Mouse (Mus musculus) ZHBTc4 (cell line): Measurements from ENCODE around the gene Vamp2.
A peak's percentile ranks its signal among the peaks of the same experiment; 100 is the strongest.

Experiments used
- DNase-seq: peaks from one replicate; pipeline ENCODE4 v3.0.0-alpha.2; 2011; ENCODE audit warnings: low read depth, low spot score

Gene Vamp2

DNA sequence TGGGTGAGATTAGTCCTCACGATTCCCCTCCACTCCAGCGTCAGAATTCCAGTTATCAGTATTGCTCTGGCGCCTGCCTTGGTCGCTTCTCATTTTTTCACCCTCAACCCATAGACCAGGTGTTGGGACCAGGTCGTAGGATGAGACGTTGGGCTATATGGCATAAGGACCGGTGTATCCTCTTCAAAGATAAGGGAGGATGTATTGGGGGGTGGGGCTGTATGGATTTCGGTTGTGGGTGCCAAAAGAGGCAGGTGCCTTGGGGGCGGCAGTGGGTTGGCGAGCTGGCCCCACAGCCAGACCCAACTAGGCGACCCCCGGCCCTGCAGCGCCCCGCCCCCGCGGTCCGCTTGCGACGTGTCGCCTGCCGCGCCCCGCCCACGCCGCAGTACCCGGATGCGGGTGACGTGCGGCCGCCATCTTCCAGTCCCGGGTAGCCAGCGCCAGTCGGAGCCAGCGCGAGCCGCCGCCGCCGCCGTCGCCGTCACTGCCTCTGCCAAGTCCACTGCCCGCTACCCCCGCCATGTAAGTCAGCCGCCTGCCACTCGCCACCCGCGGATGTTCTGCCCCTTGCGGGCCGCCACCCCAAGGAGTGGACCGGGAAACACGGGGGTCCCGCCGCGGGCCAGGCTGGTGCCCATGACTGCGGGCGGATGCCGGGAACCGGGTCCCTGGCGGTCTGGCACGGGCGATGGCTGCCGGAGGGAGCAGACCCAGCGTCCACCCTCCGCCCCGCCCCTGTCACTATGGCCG, at the start of gene Vamp2:
Gene Vamp2, plus strand, starts transcription at position 388 of the 753 bp plus-strand sequence.
- peak; percentile 93 for DNase-seq

DNA sequence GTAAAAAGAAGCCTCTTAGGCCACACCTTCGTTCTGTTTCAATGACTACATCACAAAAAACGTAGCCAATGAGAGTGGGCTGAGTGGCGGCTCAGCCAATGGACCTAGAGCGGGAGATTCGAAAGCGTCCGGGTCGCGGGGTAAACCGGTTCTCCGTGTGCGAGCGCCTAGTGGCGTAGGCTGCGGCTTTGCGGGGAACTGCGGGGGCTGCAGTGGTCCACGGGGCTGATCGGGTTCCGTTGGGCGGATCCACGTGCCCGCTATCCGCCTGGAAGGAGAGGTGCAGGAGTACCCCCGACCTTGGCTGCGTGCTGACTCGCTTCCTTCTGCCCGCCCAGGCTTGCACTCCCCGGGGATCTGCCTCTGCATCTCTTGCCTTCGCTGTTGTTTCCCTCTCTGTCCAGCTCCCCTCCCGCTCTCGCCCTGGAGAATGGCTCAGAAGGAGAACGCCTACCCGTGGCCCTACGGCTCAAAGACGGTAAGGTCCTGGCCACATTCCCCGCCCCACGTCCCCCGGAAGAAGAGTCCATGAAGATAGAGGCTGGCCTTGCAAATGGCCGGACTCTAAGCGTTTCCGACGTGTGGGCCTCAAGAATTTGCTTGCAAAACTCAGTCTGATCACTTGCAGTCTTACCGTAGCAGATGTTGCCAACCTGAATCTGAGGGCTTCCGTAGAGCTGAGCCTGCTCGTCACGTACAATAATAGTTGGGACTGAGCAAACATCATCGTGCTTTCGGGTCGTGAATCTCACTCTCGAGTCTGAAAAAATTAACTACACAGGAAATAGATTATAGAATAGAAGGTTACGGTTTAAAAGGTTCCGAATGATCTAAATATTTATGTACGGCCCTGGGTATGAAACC, 42.5 kb upstream of the Vamp2 start, which contains the start of gene Aurkb:
Gene Aurkb, plus strand, starts transcription at position 117 of the 864 bp plus-strand sequence.
- DNase-seq: peak; percentile 94

DNA sequence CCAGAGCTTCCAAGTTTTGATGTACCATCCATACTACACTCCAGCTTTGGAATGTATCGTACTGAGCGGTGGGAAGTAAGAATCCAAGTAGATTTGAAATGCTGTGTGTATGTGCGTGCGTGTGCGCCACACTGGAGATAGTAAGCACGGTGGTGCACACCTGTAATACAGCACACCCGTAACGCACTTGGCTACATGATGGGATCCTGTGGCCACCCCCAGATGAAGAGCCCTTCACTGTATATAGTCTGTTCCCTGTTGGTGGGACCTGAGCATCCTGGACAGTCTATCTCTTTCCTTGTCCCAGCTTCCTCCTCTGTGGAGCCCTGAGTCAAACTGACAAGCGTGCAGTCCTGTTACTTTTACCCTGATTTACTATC, 41.9 kb upstream of the Vamp2 start:
- DNase-seq: no peak

DNA sequence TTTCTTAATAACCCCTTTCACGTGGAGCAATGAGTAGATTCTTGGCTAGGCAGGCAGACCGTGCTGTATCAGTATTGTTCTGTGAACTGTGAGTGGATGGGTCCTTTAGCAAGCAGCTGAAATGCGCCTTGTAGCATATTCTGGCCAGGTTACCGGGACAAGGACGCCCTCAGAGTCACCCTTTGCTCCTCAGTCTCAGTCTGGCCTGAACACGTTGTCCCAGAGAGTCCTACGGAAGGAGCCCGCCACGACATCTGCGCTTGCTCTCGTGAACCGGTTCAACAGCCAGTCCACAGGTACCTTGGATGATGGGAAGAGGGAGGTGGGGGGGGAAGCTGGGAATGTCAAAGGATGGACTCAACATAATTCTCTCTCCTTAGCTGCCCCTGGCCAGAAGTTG, 40.7 kb upstream of the Vamp2 start:
- no peak for DNase-seq

DNA sequence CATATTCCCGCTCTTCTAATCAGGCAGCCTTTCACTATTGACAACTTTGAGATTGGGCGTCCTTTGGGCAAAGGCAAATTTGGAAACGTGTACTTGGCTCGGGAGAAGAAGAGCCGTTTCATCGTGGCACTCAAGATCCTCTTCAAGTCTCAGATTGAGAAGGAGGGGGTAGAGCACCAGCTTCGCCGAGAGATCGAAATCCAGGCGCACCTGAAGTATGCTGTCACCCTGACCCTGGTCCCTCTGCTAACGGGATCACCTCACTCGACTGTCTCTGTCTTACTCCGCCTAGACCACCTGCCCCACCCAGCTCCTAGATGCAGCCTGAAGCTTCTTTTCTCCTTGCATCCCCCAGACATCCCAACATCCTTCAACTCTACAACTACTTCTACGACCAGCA, 40.1 kb upstream of the Vamp2 start:
- DNase-seq: no peak

DNA sequence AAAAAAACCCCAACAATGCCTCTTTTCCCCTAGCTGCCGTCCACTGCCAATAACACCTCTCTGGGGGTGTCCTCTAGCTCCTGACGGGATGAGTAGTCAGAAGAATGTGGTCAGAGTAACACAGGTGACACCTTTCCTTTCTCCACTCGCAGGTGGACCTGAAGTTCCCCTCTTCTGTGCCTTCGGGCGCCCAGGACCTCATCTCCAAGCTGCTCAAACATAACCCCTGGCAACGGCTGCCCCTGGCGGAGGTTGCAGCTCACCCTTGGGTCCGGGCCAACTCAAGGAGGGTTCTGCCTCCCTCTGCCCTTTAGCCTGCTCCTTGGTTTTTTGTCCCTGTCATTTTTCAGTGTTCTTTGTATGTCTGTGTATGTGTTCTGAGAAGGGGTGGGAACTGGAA, 37.5 kb upstream of the Vamp2 start:
- DNase-seq: no peak

DNA sequence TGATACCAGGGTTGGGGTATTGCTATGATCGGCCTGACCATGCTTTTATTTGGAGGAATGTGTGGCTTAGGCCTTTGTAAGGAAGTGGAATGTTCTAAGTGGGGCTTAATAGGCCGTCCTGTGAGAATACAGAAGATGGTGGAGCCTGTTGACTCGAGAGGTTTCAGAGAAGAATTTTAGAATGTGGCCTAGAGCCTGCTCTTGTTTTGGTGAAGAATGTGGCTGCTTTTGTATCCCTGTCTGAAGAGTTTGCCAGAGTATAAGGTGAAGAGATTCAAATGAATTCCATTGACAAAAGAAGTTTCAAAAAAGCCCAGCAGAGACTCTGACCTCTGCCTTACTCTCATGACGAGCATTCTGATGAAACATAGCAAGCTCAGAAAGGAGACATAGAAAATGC, 36.5 kb upstream of the Vamp2 start:
- DNase-seq: no peak

DNA sequence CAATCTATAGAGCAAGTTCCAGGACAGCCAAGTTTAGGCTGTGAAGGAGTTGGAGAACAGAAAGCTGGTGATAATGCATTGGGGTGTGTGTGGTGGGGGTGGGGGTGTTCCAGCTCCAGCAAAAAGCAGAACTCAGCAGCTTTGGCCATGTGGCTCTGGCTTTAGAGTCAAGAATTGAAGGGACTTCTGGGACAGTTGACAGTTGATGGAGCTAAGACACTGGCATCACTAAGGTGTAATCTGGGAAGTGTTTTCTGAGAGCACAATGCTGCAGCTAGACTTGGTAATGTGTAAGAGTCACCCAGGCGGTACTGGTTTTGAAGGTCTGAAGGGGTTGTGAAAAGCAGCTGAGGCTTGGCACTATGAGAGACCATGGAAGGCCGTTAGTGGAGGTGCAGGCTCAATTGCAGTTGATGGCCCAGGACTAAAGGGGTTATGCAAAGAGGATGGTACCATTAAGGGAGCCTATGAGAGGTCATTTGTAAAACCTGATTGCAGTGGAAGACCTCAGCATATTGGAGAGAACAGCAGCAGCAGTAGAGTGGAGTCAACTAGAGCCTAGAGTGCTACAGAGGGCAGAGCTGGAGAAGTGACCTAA, 35.4 kb upstream of the Vamp2 start:
- no peak for DNase-seq

DNA sequence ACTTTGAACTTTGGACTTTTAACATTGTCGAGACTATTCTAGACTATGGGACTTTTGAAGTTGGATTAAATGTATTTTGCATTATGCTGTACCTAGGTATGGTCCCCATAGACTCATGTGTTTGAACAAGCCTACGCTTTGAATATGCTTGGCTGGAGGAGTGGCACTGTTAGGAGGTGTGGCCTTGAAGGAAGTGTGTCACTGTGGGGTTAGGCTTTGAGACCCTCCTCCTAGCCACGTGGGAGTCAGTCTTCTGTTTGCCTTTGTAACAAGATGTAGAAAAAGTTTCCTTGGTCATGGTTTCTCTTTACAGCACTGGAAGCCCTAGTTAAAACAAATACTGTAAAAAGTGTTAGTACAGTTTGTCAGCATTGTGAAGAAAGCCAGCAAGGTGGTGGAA, 34.4 kb upstream of the Vamp2 start:
- peak; percentile 48 for DNase-seq

DNA sequence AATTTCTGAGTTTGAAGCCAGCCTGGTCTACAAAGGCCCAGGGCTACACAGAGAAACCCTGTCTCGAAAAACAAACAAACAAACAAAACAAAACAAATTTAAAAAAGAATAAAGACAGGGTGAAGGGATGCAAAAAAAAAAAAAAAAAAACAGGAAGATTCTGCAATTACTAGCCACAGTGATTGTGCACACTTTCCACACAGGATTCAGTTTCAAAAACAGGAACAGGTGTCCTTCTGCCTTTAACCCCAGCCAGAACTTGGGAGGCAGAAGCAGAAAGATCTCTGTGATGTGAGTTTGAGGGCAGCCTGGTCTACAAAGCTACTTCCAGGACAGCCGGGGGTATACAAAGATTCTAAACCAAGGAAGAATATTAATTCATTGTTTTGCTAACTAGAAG, 30.0 kb upstream of the Vamp2 start:
- no peak for DNase-seq

DNA sequence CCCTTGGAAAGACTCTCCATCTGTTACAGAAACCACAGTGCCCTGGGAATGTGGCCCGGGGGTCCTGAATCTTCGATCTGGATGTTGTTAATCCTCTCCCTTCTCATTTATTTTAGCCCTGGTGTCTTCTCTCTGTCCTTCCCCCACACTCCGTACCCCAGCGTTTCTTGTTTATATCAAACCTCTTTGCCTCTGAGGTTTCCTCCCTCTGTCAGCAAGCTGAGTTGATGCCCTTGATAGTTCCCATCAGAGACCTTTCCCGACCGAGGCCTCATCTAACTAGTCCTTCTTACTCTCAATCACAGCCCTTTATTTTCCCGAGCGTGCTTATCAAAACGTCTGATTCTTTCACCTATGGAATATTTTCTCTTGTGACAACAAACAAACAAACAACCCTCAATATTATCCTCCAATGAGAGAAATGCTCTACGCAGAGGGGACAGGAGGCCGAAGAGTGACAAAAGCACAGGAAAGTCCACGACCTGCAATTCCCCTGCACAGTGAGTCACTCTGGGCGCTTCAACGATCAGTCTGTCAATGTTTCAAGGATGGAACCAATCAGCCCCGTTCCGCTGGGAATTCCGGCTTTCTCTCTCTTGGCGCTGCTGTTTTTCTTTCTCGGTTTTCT, 29.4 kb upstream of the Vamp2 start:
- no peak for DNase-seq

DNA sequence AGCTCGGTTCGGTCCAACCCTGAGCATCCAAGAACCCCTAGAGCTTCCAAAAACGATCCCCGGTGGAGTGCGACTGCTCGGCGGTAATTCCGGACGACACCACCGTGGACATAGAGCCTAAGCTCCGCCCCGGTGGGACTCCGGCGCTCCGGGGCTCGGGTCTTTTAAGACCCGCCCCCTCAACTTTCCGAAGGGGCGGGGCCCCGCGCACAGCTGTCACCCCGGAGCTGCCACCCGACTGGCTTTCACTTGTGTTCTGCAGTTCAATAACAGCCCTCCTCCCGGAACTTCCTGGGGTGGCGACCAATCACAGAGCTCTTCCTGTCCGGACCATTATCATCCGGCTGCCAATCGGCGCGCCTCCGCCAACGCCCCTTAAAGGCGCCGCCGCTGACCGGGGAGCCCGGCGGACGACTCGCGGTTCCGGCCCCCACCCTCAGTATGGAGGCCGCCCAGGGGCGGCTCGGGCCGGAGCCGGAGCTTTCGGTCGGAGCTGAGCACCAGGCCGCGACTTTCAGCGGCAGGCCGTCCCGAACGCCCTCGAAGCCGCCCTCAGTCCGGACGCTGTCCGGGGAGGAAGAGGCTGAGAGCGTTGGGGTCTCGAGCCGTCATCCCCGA, 28.8 kb upstream of the Vamp2 start, which contains the start of gene Borcs6:
Gene Borcs6, plus strand, starts transcription at position 361 of the 618 bp plus-strand sequence.
- DNase-seq: peak; percentile 99

DNA sequence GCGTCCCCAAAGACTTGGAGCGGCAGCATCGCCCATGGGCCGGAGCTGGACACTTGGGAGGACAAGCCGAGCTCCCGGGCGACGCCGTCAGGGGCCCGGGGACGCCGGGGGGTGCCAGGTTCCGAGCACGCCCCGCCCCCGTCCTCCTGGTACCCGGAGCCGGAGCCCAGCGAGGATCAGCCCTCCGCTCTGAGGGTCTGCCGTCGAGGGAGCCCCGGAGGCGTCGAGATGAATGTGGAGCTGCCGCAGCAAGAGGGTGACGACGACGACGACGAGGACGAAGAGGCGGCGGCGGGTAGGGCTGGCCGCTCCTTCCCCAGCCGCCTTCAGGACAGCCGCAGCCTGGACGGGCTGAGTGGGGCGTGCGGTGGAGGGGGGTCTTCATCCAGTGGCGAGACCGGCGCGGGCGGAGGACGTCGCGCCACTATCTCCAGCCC, 28.3 kb upstream of the Vamp2 start:
- DNase-seq: no peak

DNA sequence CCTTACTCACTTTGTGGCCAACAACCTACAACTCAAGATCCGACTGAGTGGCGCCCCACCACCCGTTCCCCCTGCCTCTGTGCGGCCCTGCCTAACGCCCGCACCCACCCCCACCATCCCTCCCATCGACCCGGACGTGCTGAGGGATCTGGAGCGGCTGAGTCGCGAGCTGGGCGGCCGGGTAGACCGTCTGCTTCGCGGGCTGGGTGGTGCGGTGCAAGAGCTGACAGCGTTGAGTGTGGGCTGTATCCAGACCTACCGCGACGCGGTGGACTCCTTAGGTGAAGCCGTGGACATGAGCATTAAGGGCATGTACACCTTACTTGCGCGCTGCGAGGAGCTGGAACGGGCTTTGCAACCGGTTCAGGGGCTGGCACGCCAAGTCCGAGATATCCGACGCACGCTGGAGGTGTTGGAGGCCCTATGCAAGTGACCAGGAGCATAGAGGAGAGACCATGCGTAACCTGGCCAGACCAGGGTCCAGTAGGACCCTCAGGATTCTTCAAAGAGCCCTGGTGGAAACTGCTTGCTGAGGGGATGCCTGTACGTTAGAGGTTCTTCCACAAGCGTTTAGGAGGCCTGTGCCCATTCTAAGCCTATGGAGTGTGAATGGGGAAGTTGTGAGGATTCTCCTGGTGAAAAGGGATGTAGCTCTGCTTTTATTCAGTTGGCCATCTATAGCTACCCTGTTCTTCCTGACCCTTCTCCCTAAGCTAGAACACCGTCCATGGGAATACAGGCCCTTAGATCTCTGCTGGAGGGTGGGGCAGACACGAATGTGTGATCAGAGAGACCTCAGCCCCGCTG, 27.6 kb upstream of the Vamp2 start:
- no peak for DNase-seq

DNA sequence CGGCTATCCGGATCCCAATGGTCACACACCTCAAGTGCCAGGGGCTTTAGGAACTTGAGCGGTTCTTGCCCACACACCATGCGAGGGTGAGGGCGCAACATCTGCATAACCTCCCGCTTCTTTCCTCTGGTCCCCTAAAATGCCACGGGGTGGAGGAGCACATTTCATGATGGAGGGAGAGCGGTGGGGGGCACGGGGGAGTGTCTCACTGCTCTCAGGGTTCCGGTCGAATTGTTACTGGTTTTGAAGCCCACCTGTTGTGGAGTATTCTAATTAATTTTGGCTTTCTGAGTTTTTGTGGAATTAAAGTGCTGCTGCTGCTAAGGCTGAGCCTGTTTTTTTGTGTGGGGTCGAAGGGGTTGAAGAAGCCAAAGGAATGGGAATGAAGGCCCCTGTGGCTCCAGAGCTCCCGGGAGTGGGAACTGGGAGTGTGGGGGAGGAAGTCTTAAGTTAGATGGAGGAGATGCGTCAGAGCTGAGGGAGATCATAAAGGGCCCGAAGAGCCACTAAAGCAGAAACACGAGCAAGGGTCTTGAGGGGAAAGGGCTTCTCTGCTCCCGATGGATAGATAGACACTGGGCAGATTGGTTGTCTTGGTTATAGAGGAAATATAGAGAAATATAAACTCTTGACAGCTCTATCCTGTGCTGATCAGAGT, 26.9 kb upstream of the Vamp2 start:
- no peak for DNase-seq

DNA sequence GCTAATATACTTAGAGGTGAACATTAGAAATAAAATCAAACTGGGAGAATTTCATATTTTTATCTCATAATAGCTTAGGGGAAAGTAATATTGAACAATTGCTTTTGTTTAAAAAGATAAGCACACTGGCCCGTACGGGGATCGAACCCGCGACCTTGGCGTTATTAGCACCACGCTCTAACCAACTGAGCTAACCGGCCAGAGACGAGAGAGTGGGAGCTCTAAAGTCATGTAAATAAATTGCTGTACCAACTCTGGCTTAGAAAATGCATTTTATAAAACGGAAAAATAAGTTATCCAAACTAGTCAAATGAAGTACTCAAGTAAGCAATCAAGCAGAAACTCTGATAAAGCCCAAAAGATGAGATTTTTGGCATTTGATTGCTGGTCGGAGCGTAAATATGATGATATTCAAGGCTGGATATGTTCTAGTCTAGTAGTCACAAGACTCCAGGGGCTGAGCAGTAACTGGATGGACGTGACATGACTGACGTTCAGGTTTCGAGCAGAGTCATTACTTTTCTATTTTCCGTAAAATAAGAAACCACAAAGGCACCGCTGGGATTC, 26.0 kb upstream of the Vamp2 start:
- peak; percentile 72 for DNase-seq

DNA sequence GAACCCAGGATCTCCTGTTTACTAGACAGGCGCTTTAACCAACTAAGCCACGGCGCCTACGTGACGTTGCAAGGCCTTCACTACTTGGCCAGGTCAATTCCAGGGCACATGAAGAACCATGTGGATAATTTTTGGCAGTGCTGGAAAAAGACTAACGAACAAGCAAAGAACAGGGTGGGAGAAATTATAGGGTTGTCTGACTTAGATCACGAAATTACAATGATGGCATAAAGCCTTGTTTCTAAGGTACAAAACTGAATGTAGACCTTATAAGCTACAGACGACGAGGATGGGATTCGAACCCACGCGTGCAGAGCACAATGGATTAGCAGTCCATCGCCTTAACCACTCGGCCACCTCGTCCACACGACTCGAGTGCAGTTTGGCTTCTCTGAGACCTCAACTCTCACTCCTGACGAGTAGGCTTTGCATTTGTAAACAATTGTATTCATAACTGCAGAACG, 25.5 kb upstream of the Vamp2 start:
- DNase-seq: peak; percentile 93

DNA sequence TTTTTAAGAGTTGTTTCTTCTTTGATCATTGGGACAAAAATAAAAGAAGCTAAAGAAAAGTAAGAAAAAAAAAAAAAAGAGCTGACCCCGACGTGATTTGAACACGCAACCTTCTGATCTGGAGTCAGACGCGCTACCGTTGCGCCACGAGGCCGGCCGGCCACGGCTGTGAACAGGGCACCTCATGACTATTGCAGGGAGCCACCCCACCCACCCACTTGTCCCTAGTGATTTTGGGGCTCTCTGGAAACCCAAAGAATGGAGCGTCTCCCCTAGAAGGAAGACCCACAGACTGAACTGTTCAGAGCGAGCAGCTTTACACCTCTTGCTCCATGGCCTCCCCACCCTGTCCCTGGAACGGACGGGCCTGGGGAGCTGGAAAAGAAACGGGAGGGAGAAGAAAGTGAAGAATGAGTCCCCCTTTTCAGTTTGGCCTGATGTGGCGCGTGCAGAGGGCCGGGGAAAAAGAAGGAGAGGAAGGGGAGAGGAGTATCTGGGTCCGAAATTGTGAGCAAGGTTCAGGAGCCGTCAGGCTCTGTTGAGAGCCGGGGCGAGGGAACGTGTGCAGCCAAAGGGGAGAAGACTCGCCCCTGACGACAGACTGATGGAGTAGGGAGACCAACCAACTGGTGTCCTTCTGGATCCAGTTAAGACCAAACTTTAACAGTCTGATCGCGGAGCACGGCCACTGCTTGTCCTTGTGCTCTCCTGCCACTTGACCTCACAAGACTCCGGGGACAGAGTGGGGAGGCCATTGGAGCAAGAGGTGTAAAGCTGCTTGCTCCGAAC, 24.7 kb upstream of the Vamp2 start:
- peak; percentile 82 for DNase-seq
